Mouse (Mus musculus) C2C12 (cell line): ENCODE results near the gene Kifc3.

ENCODE experiments used
- CTCF ChIP-seq: IDR thresholded peaks from one replicate; pipeline ENCODE4 v1.5.1; 2011; ENCODE audit not compliant: control insufficient read depth, insufficient read depth, insufficient read length
- MYOD1 ChIP-seq: IDR thresholded peaks from one replicate; pipeline ENCODE4 v1.6.1; 2011; ENCODE audit warnings: low read depth; ENCODE audit not compliant: control insufficient read depth, insufficient read length
- MYOG ChIP-seq: IDR thresholded peaks from one replicate; pipeline ENCODE4 v1.6.1; 2011; ENCODE audit not compliant: control insufficient read depth, insufficient read length; ENCODE audit errors: extremely low read depth
- USF1 ChIP-seq: IDR thresholded peaks from one replicate; pipeline ENCODE4 v1.6.1; 2011; ENCODE audit warnings: low read depth, mild to moderate bottlenecking, control low read depth, moderate library complexity

DNA sequence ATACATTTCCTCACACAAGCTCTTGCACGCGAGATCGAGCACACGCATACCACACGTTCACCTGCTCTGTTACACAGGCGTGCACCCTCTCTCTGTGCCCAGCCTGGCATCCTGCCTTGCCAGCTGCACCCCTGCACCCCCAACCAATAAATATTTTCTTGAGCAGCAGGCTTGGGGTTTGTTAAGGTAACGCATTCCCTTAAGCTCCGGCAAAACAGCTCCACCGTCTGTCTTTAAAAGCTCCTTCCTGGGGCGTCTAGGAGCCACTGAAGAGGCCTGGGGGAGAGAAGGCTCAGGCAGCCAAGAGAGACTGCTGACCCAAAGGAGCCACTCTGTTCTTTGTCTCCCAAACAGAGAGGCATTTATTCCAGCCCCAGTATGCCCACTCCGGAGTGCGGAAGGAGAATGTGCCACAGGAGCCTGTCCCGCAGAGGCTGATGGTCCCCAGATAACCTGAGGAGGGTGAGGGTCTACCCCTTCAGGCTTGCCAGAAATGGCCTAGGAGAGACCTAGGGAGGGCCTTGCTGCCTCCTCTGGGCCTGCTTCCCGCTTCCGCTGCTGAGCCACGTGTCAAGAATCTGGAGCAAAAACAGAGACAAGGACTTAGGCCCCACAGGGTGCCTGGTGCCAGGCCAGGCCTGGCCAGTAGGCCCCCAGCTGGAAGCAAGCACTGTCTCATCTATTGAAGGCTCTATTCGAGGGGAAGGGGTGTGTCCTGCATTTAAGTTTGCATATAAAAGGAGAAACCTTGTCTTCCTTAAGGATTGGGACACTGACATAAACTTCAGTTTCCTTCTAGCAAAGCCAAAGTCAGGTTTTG is 59.4 kb downstream of the Kifc3 start:
- no peak for TF ChIP-seq MYOG
- no peak for TF ChIP-seq CTCF
- no peak for TF ChIP-seq MYOD1
- TF ChIP-seq USF1 = no peak
